Mouse (Mus musculus) spleen, postnatal 36 days (tissue): ENCODE measurements around the gene Ltb.

Experiments
- DNase-seq, 2 experiments: peaks; one replicate each; pipeline ENCODE4 v3.0.0; 2022; ENCODE audit warnings: low spot score in 2 of 2, mixed read lengths in 1 of 2

Gene Ltb

GRCm38 (mm10) chr17:35164568-35165450 lies 29.4 kb upstream of the Ltb start, which contains the start of gene Prrc2a:
TSS of gene Prrc2a (minus strand) at chr17:35164897.
- peak; percentile 98 for DNase-seq

GRCm38 (mm10) chr17:35165451-35166155 lies 28.6 kb upstream of the Ltb start:
- no peak for DNase-seq

- DNase-seq, result peak; percentile 71 to 85
Measured at GRCm38 (mm10) chr17:35166352-35167035, 27.7 kb upstream of the Ltb start.

- no peak for DNase-seq
Measured at GRCm38 (mm10) chr17:35167794-35168193, 26.4 kb upstream of the Ltb start.

GRCm38 (mm10) chr17:35168541-35169207 lies 25.6 kb upstream of the Ltb start:
- DNase-seq, result peak in 1 of 2 experiments; percentile 58

- DNase-seq, result peak in 1 of 2 experiments; percentile 31
Measured at GRCm38 (mm10) chr17:35172445-35173234, 21.6 kb upstream of the Ltb start.

- DNase-seq, result peak; percentile 70 to 75
Measured at GRCm38 (mm10) chr17:35173329-35173728, 20.9 kb upstream of the Ltb start.

GRCm38 (mm10) chr17:35174201-35174977 lies 19.9 kb upstream of the Ltb start:
- no peak for DNase-seq

- peak; percentile 62 to 68 for DNase-seq
Measured at GRCm38 (mm10) chr17:35175382-35175781, 18.9 kb upstream of the Ltb start.

- DNase-seq, result no peak
Measured at GRCm38 (mm10) chr17:35175968-35176367, 18.3 kb upstream of the Ltb start, which contains the start of gene Aif1. TSS of gene Aif1 (minus strand) at chr17:35176068.

- DNase-seq, result peak; percentile 74 to 77
Measured at GRCm38 (mm10) chr17:35178528-35178927, 15.7 kb upstream of the Ltb start.

- no peak for DNase-seq
Measured at GRCm38 (mm10) chr17:35180093-35180492, 14.1 kb upstream of the Ltb start.

- peak; percentile 82 to 91 for DNase-seq
Measured at GRCm38 (mm10) chr17:35185639-35186611, 8.3 kb upstream of the Ltb start.

- DNase-seq, result peak; percentile 84 to 86
Measured at GRCm38 (mm10) chr17:35186681-35187080, 7.6 kb upstream of the Ltb start.

GRCm38 (mm10) chr17:35187345-35187744 lies 6.9 kb upstream of the Ltb start:
- DNase-seq, result no peak

GRCm38 (mm10) chr17:35187959-35188610 lies 6.2 kb upstream of the Ltb start, which contains the start of gene Lst1:
TSS of gene Lst1 (minus strand) at chr17:35188439.
- peak in 1 of 2 experiments; percentile 51 for DNase-seq

GRCm38 (mm10) chr17:35189186-35189585 lies 5.1 kb upstream of the Ltb start:
- peak; percentile 65 to 76 for DNase-seq

GRCm38 (mm10) chr17:35190096-35190495 lies 4.1 kb upstream of the Ltb start:
- DNase-seq, result peak; percentile 69 to 74
